Mouse (Mus musculus) CH12.LX (cell line): ENCODE results near the gene Pcsk6. TPM values are rescaled to one million over a fixed set of nuclear protein-coding genes. Genes with fewer than 3 reads are reported as not detected.

Source experiments
- DNase-seq: peaks from one replicate; pipeline ENCODE4 v3.0.0-alpha.2; 2013; ENCODE audit errors: extremely low read depth
- H3K27ac ChIP-seq: 2 replicates; pipeline ENCODE4 v1.5.1; 2012; ENCODE audit warnings: low read depth, mild to moderate bottlenecking, control low read depth, moderate library complexity; ENCODE audit not compliant: insufficient read depth
- H3K27me3 ChIP-seq: replicated peaks from 2 replicates; pipeline ENCODE3; 2012; ENCODE audit warnings: inconsistent platforms
- H3K36me3 ChIP-seq, 2 experiments: replicated peaks in 1 of 2; 2 replicates each; pipeline versions ENCODE3 to v1.6.1; 2012; ENCODE audit warnings: inconsistent platforms in 1 of 2, low read length in 1 of 2, mild to moderate bottlenecking in 1 of 2, mixed read lengths in 1 of 2, moderate library complexity in 1 of 2; ENCODE audit not compliant: control insufficient read depth in 1 of 2, insufficient read depth in 1 of 2
- H3K4me1 ChIP-seq, 2 experiments: 2 replicates each; pipeline ENCODE4 v1.6.1; 2012; ENCODE audit warnings: inconsistent platforms in 1 of 2, moderate library complexity in 1 of 2; ENCODE audit not compliant: insufficient read depth in 2 of 2, control insufficient read depth in 1 of 2
- H3K4me2 ChIP-seq: 2 replicates; pipeline ENCODE4 v1.6.1; 2012; ENCODE audit warnings: low read depth, mild to moderate bottlenecking, control low read depth; ENCODE audit not compliant: poor library complexity, insufficient read depth, severe bottlenecking
- H3K4me3 ChIP-seq, 3 experiments: fragments of 150-350 bp in 1 of 3; sonication (generic) in 1 of 3; replicated peaks in 1 of 3; 2 replicates each; pipeline versions ENCODE3 to v1.5.1; 2011 to 2012; ENCODE audit warnings: low read depth in 2 of 3, low read length in 2 of 3, mild to moderate bottlenecking in 2 of 3, moderate library complexity in 2 of 3, control low read depth in 1 of 3, improper control_type of control experiment in 1 of 3, inconsistent platforms in 1 of 3, mixed read lengths in 1 of 3; ENCODE audit not compliant: poor library complexity in 1 of 3
- H3K79me2 ChIP-seq: replicated peaks from 2 replicates; pipeline ENCODE4 v1.6.1; 2012; ENCODE audit warnings: mild to moderate bottlenecking, moderate library complexity; ENCODE audit not compliant: control insufficient read depth, poor library complexity, insufficient read depth, severe bottlenecking; ENCODE audit errors: extremely low read depth
- H3K9ac ChIP-seq: 2 replicates; pipeline ENCODE4 v1.6.1; 2012; ENCODE audit warnings: low read depth, mild to moderate bottlenecking, control low read depth, moderate library complexity; ENCODE audit not compliant: insufficient read depth
- H3K9me3 ChIP-seq: replicated peaks from 2 replicates; pipeline ENCODE3; 2012; ENCODE audit warnings: low read length, inconsistent platforms, mixed read lengths
- BHLHE40 ChIP-seq: IDR thresholded peaks from 2 replicates; pipeline ENCODE4 v1.6.1; 2011; ENCODE audit warnings: mild to moderate bottlenecking, low read depth, low read length, improper control_type of control experiment
- CHD1 ChIP-seq: IDR thresholded peaks from 2 replicates; pipeline ENCODE4 v1.6.1; 2012; ENCODE audit warnings: low read depth, low read length, improper control_type of control experiment, inconsistent platforms
- CHD2 ChIP-seq: IDR thresholded peaks from 2 replicates; pipeline ENCODE4 v1.6.1; 2011; ENCODE audit warnings: low read length, improper control_type of control experiment
- E2F4 ChIP-seq: IDR thresholded peaks from 2 replicates; pipeline ENCODE4 v1.6.1; 2011; ENCODE audit warnings: low read depth, low read length, improper control_type of control experiment; ENCODE audit not compliant: insufficient replicate concordance
- GABPA ChIP-seq: IDR thresholded peaks from 2 replicates; pipeline ENCODE4 v1.6.1; 2012; ENCODE audit warnings: low read depth, low read length, improper control_type of control experiment, inconsistent platforms; ENCODE audit not compliant: insufficient replicate concordance
- JUN ChIP-seq: IDR thresholded peaks from 2 replicates; pipeline ENCODE4 v1.6.1; 2011; ENCODE audit warnings: low read depth, mild to moderate bottlenecking, low read length, improper control_type of control experiment, moderate library complexity; ENCODE audit not compliant: insufficient read depth
- KAT2A ChIP-seq: IDR thresholded peaks from 2 replicates; pipeline ENCODE4 v1.6.1; 2012; ENCODE audit warnings: low read length, improper control_type of control experiment, inconsistent platforms; ENCODE audit not compliant: insufficient replicate concordance
- MEF2A ChIP-seq: IDR thresholded peaks from 2 replicates; pipeline ENCODE4 v1.6.1; 2014; ENCODE audit warnings: low read depth, mild to moderate bottlenecking, inconsistent platforms, low read length, improper control_type of control experiment, borderline replicate concordance
- MXI1 ChIP-seq: IDR thresholded peaks from 2 replicates; pipeline ENCODE4 v1.6.1; 2011; ENCODE audit warnings: mild to moderate bottlenecking, low read depth, low read length, improper control_type of control experiment
- POLR2AphosphoS2 ChIP-seq: IDR thresholded peaks from 2 replicates; pipeline ENCODE4 v1.6.1; 2011; ENCODE audit warnings: low read depth, low read length, improper control_type of control experiment
- SIN3A ChIP-seq: IDR thresholded peaks from 2 replicates; pipeline ENCODE4 v1.6.1; 2012; ENCODE audit warnings: low read length, improper control_type of control experiment, inconsistent platforms
- SMC3 ChIP-seq: IDR thresholded peaks from 2 replicates; pipeline ENCODE4 v1.6.1; 2011; ENCODE audit warnings: low read depth, low read length, improper control_type of control experiment
- TCF12 ChIP-seq: IDR thresholded peaks from 2 replicates; pipeline ENCODE4 v1.6.1; 2014; ENCODE audit warnings: low read depth, mild to moderate bottlenecking, inconsistent platforms, low read length, improper control_type of control experiment
- USF1 ChIP-seq: IDR thresholded peaks from 2 replicates; pipeline ENCODE4 v1.6.1; 2014; ENCODE audit warnings: low read depth, mild to moderate bottlenecking, inconsistent platforms, low read length, improper control_type of control experiment
- dilution Hi-C: fragments of 300-500 bp; cut with MboI; formaldehyde crosslinking; loops from 2 replicates; pipeline ENCODE4 v1.14.3; 2020; ENCODE audit warnings: low sequenced_read_pairs; ENCODE audit not compliant: extremely low pct_unique_long_range_greater_than_20kb, extremely low pct_ligation_motif_present
- in situ Hi-C: fragments of 300-500 bp; cut with MboI; formaldehyde crosslinking; loops from 3 replicates; pipeline ENCODE4 v1.14.3; 2019; ENCODE audit warnings: low sequenced_read_pairs, low pct_ligation_motif_present, low pct_unique_long_range_greater_than_20kb, mixed read lengths
- polyA plus RNA-seq: library from polyadenylated mRNA; unstranded; fragments of >175 nt; gene quantifications from 2 replicates; pipeline ENCODE4 v1.2.1, GENCODE M21; 2012; ENCODE audit warnings: low read depth; ENCODE audit not compliant: insufficient read length
- total RNA-seq, 2 experiments: library from RNA; depleted of rRNA; stranded (reverse); fragments of 300-350 nt in 1 of 2; fragments of >200 nt in 1 of 2; gene quantifications; 2 replicates each; pipeline ENCODE4 v1.2.3; 2012 to 2014

Pcsk6 gene
- total and polyA plus RNA-seq, 3 experiments: not detected

DNA sequence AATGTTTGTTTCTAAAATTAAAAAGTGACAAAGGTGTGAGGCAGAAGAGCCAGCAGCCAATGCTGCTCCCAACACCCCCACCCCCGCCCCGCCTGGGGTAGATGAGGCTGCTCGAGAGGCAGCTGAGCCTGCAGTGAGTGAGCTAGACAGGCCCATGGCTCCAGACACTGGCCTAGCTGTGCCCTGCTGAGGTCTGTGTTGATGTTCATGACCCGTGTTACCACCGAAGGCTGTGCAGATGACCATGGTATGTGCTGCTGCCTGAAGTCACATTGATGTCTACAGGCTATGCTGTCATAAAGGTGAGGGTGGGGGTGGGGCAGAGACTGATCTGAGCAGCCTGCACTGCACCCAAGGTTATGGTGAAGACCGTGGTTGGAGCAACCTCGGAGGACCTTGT is 237.3 kb downstream of the Pcsk6 start:
- TF ChIP-seq SIN3A (no peak), CHD2 (no peak), JUN (no peak), TCF12 (no peak), GABPA (no peak), MXI1 (no peak), KAT2A (no peak), E2F4 (no peak), CHD1 (no peak), SMC3 (no peak), USF1 (no peak), MEF2A (no peak), POLR2AphosphoS2 (no peak), BHLHE40 (no peak)
- TF ChIP-seq, all 38 proteins: peak for 0
- H3K4me2 ChIP-seq: no peak overlapping the region
- DNase-seq: no peak
- no peak overlapping the region for H3K27ac ChIP-seq
- no peak overlapping the region for H3K4me3 ChIP-seq
- H3K36me3 ChIP-seq: peaks cover 0 to 13% of the 10 kb centered on the region in 2 experiments
- dilution Hi-C loops: no loop called here
- no peaks in the 10 kb centered on the region for H3K27me3 ChIP-seq
- H3K9me3 ChIP-seq: no peaks in the 10 kb centered on the region
- no peak overlapping the region for H3K9ac ChIP-seq
- no peaks in the 10 kb centered on the region for H3K79me2 ChIP-seq
- H3K4me1 ChIP-seq: no peaks in the 10 kb centered on the region
- in situ Hi-C loops: loop anchor here (25.0 kb wide), 1 partner anchor 563 kb away; no protein-coding TSS in a partner anchor

Other genes with a start within 250 kb of the Pcsk6 start
- 4.2 TPM in 2 replicates for gene Tarsl2, start 216.8 kb upstream of the Pcsk6 start, total RNA-seq (2012; rRNA removed)
- gene Tarsl2, start 216.8 kb upstream of the Pcsk6 start, total RNA-seq (2014; rRNA removed): 3.7 and 4.0 TPM in 2 replicates
- gene Tarsl2, start 216.8 kb upstream of the Pcsk6 start, polyA plus RNA-seq: 3.3 and 3.7 TPM in 2 replicates
- 129 and 150 TPM in 2 replicates for gene Tm2d3, start 170.6 kb upstream of the Pcsk6 start, total RNA-seq (2012; rRNA removed)
- gene Tm2d3, start 170.6 kb upstream of the Pcsk6 start, total RNA-seq (2014; rRNA removed): 229 and 235 TPM in 2 replicates
- gene Tm2d3, start 170.6 kb upstream of the Pcsk6 start, polyA plus RNA-seq: 118 and 122 TPM in 2 replicates
- not detected in 2 replicates for gene Gm45213, start 181.9 kb downstream of the Pcsk6 start, total RNA-seq (2012; rRNA removed)
- not detected in 2 replicates for gene Gm45213, start 181.9 kb downstream of the Pcsk6 start, total RNA-seq (2014; rRNA removed)
- not detected in 2 replicates for gene Gm45213, start 181.9 kb downstream of the Pcsk6 start, polyA plus RNA-seq
- gene Snrpa1, start 197.3 kb downstream of the Pcsk6 start, total RNA-seq (2012; rRNA removed): 146 and 218 TPM in 2 replicates
- gene Snrpa1, start 197.3 kb downstream of the Pcsk6 start, total RNA-seq (2014; rRNA removed): 189 and 212 TPM in 2 replicates
- 189 and 207 TPM in 2 replicates for gene Snrpa1, start 197.3 kb downstream of the Pcsk6 start, polyA plus RNA-seq
- 75.0 and 113 TPM in 2 replicates for gene Selenos, start 217.9 kb downstream of the Pcsk6 start, total RNA-seq (2012; rRNA removed)
- gene Selenos, start 217.9 kb downstream of the Pcsk6 start, total RNA-seq (2014; rRNA removed): 101 and 120 TPM in 2 replicates
- gene Selenos, start 217.9 kb downstream of the Pcsk6 start, polyA plus RNA-seq: 112 and 123 TPM in 2 replicates
- gene Chsy1, start 247.8 kb downstream of the Pcsk6 start, total RNA-seq (2012; rRNA removed): 2.3 and 2.4 TPM in 2 replicates
- gene Chsy1, start 247.8 kb downstream of the Pcsk6 start, total RNA-seq (2014; rRNA removed): 5.5 and 5.9 TPM in 2 replicates
- 2.3 and 2.5 TPM in 2 replicates for gene Chsy1, start 247.8 kb downstream of the Pcsk6 start, polyA plus RNA-seq